Mouse (Mus musculus) small intestine, adult 2 months (tissue): ENCODE data around the gene Rnaset2a. TPM values are rescaled to one million over a fixed set of nuclear protein-coding genes. Genes with fewer than 3 reads are reported as not detected.
"Not testable (repeated sequence)": the region's sequence is repeated elsewhere in the genome, so short reads cannot be mapped to it uniquely, and the experiment has no call there.

Source experiments
- H3K27ac ChIP-seq: fragments of 200-500 bp; 2 replicates; pipeline ENCODE4 v1.5.1; 2012; ENCODE audit warnings: low read depth, low read length, control low read depth, inconsistent platforms; ENCODE audit not compliant: insufficient read depth
- H3K27me3 ChIP-seq: fragments of 200-500 bp; 2 replicates; pipeline ENCODE4 v1.6.1; 2012; ENCODE audit warnings: mild to moderate bottlenecking, moderate library complexity, low read length, inconsistent platforms; ENCODE audit not compliant: control insufficient read depth, insufficient read depth
- H3K36me3 ChIP-seq: fragments of 200-500 bp; 2 replicates; pipeline ENCODE4 v1.6.1; 2012; ENCODE audit warnings: mild to moderate bottlenecking, low read length, control low read depth, inconsistent platforms; ENCODE audit not compliant: control insufficient read depth, insufficient read depth
- H3K4me1 ChIP-seq: fragments of 200-500 bp; 2 replicates; pipeline ENCODE4 v1.6.1; 2012; ENCODE audit warnings: low read length, inconsistent platforms, mixed read lengths; ENCODE audit not compliant: control insufficient read depth, insufficient read depth, insufficient read length
- H3K4me3 ChIP-seq: fragments of 200-500 bp; 2 replicates; pipeline ENCODE4 v1.5.1; 2012; ENCODE audit warnings: low read depth, mild to moderate bottlenecking, control low read depth, inconsistent platforms, low read length, moderate library complexity
- WGBS: fragments of 180-500 bp; shearing (Covaris S2); methylation state at CpG from one replicate; pipeline ENCODE4 v1.1.7; 2018; 5-methylcytosine and 5-hydroxymethylcytosine counted together
- polyA plus RNA-seq: library from polyadenylated mRNA; depleted of rRNA; stranded (reverse); fragments of >200 nt; gene quantifications from 2 replicates; pipeline ENCODE4 v1.2.3, GENCODE M21; 2012; rRNA removed

The Rnaset2a gene
- polyA plus RNA-seq, 1 experiment: 48.6 TPM

DNA sequence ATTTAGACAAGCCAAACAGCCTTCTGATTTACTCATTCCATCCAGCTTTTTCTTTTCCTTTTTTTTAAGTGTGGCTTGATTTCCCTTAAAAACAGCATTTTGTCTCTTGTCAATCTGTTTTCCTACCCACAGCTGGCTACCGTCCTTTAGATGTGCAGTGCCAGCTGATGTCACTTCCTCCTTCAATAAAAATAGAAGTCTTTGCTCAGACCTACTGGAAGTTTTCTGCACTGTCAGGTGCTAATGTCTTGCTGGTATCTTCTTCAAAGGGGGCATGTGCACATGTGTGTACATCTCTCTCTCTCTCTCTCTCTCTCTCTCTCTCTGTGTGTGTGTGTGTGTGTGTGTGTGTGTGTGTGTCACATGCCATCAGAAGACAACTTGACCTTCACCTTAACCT is 35.7 kb downstream of the Rnaset2a start:
- not testable (repeated sequence) for H3K4me1 ChIP-seq, H3K27me3 ChIP-seq, H3K4me3 ChIP-seq, H3K36me3 ChIP-seq, H3K27ac ChIP-seq
- WGBS: no CpG with 5 or more reads among the region's 1 CpGs

DNA sequence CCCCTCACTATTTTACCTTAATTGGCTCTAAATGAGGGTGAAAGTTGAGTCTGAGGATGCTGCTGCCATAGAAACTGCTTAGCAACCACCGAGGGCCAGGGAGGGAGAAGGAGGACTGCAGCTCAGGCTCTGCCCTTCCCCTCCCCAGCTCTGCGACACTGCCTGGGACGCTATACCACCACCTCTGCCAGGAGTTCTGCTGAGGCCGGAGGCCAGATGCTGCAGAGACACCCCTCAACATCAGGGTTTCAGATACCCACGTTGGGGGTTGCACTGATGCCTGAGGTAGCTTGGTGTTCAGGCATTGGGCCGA is 46.6 kb downstream of the Rnaset2a start:
- H3K4me3 ChIP-seq, H3K4me1 ChIP-seq, H3K27ac ChIP-seq, H3K27me3 ChIP-seq, H3K36me3 ChIP-seq: not testable (repeated sequence)
- 60% methylated on average over 3 of the region's 6 CpGs for WGBS

DNA sequence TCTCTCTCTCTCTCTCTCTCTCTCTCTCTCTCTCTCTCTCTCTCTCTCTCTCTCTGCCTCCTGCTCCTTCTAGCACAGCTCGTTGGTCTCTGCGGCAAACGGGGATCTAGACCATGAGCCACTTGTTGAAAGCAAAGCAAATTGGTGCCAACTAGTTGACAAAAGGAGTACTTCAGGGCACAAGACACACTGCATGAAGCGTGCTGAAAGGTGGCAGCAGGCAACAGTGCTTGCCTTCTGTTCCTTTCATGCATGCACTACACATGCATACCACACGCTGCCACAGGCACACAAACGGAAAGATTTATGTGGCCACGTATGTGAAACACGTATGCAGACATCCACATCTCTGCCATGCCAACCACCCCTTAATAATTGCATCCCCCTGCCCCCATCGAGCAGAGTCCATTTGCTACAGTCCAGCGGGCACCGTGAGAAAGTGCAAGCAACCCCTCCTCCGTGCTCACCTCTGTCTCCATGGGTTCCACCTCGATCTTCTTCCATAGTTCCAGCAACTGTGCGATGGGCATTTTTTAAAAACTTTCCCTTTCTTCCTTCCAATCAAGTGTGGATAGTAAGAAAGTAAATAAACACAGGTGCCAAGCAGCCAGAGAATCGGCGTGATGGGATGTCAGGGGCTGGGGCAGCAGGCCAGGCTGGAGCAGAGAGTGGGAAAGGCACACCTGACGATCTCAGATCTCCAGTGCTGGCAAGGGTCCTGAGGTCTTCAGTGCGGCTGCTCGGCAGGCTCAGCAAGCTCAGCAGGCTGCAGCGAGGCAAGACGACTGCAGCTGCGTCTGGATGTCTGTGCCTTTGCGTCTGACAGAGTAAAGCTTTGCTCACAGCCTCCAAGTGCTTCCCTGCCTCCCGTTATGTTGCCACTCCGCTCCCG is 47.2 kb downstream of the Rnaset2a start:
- H3K36me3 ChIP-seq, H3K27ac ChIP-seq, H3K4me1 ChIP-seq, H3K27me3 ChIP-seq, H3K4me3 ChIP-seq: not testable (repeated sequence)
- WGBS: 57% methylated on average over 7 of the region's 26 CpGs

DNA sequence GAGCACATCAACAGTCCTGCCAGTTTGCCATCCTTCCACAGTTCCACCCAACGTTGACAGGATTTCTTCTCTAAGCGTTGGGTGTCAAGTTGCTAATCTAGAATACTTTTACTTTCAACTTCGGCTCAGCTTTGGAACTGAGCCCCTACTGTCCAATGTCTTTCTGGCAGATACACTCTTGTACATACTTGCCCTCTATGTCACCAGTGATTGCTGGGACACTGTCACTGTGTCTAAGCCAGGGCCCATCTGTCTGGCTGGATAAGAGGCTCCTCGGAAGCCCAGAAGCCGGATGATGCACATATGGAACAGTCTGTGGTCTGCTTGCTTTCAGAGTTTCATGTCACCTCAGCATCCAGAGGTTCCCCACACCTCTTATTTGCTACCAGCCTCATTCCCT is 51.7 kb downstream of the Rnaset2a start:
- not testable (repeated sequence) for H3K27ac ChIP-seq, H3K27me3 ChIP-seq, H3K36me3 ChIP-seq, H3K4me3 ChIP-seq, H3K4me1 ChIP-seq
- WGBS: 65% methylated on average over 5 of the region's 5 CpGs

DNA sequence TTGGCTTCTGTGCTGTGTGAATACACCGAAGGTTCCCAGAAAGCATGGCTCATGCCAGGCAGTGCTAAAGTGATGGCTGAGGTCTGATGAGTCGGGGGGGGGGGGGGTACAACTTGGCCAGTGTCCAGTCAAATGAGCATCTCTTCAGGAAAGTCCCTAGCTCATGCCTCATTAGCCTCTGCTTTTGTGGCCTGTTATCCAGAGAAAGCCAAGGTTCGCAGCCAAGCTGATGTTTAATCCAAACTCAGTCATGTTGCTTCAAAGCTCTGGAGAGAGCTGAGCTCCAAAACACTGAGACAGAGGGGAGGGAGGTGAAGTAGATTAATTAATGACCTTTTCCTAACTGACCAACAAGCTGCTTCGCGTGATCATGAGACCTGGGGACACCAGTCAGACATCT is 52.2 kb downstream of the Rnaset2a start:
- H3K36me3 ChIP-seq, H3K27ac ChIP-seq, H3K4me3 ChIP-seq, H3K27me3 ChIP-seq, H3K4me1 ChIP-seq: not testable (repeated sequence)
- whole genome bisulfite sequencing: 54% methylated on average over 3 of the region's 5 CpGs

DNA sequence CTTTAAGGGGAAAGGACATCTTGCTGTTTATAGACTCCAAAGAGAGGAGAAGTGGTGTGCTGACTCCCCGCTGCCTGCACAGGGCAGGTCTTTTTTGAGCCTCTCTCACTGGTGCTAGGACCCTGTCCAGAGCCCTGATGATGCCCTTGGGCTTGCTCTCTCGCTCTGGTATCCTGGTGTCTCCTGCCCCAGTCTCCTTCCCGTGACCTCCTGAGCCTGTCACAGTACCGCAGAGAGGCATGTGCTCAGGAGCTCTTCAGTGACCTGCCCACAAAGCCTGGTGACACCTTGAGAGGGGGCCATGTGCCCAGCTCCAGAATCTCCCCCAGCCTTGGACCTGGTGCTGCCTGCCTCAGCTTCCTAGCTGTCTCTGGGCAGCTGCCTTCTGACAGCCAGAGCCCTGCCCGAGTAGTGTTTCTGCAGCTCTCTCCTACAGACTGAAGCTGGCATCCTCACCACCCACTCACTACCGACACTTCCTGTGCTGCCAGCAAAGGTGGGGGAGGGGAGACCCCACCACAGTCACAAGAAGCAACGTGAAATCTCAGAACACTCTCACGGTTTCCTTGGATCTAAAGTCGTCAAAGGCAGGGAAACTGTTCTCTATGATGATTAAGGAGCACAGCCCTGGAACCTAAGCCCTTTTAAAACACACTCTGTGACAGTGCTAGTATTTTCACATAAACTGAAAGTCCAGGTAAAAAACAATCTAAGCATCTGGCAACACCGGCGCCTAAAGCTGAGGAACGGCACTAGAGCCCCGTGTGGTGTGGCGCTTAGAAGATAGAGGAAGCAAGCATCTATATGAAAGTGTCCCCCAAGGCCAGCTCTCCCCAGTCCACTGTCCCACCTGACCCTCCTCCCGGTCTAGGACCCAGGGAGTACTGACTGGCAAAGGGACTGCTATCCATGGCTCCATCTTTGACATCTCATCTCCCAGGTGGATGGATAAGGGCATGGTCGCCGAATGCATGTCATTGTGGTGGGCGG is 55.1 kb downstream of the Rnaset2a start:
- not testable (repeated sequence) for H3K27me3 ChIP-seq

DNA sequence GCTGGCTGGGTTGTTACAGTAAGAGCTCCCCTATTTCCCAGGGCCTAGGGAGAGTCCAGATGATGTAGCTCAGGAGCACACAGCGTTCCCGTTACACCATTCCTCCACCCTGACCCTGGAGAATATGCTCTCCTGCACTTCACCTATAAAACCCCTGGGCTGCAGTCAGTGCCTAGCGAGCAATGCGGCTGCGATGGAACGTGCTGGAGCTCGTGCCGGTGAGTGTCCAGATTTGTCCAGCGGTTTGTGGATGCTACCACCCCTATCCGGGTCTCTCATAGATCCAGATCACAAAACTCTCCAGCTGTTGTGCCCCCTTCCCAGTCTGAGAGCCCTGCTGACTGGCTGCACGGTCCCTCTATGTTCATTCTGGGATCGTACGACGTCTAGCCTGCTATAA is 56.6 kb downstream of the Rnaset2a start:
- not testable (repeated sequence) for H3K4me1 ChIP-seq, H3K27ac ChIP-seq, H3K27me3 ChIP-seq, H3K4me3 ChIP-seq, H3K36me3 ChIP-seq
- WGBS: 89% methylated on average over 14 of the region's 14 CpGs

More for the DNA sequence above, 55.1 kb downstream of the Rnaset2a start:
- not testable (repeated sequence) for H3K27ac ChIP-seq, H3K36me3 ChIP-seq, H3K4me3 ChIP-seq, H3K4me1 ChIP-seq
- 42% methylated on average over 4 of the region's 18 CpGs for WGBS

DNA sequence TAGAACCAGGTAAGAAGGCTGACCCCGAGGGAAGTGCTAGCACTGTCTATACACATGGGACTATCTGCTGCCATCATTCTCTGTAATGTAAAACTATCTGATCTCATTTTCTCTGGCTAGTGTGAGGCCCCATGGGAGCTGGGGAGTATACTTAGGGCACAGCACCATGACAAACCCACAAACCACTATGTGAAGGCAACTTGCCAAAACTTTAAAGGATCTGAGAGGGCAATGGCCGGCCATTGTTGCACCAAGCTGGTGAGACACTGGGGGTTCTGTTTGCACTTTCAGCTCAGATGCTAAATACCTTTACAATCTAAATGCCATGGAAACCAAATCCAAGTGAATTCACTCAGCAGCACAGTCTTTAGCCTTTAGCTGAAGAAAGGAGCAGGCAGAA is 78.0 kb downstream of the Rnaset2a start:
- H3K36me3 ChIP-seq, H3K4me1 ChIP-seq, H3K4me3 ChIP-seq, H3K27ac ChIP-seq, H3K27me3 ChIP-seq: not testable (repeated sequence)
- WGBS: 60% methylated on average over 2 of the region's 2 CpGs

Other genes with a start within 250 kb of the Rnaset2a start
- gene Tagap, start 222.1 kb downstream of the Rnaset2a start, polyA plus RNA-seq: 0.85 and 1.4 TPM in 2 replicates
- gene Rsph3a, start 202.5 kb downstream of the Rnaset2a start, polyA plus RNA-seq: 37.1 and 66.3 TPM in 2 replicates
- 1.1 and 1.8 TPM in 2 replicates for gene Gm49673, start 309 bp downstream of the Rnaset2a start, polyA plus RNA-seq
- gene Fgfr1op, start 17.4 kb upstream of the Rnaset2a start, polyA plus RNA-seq: 0.20 and 0.38 TPM in 2 replicates
- gene Ccr6, start 87.9 kb upstream of the Rnaset2a start, polyA plus RNA-seq: 1.2 and 3.6 TPM in 2 replicates
- gene Mpc1, start 134.8 kb upstream of the Rnaset2a start, polyA plus RNA-seq: 81.7 and 111 TPM in 2 replicates
- gene Sft2d1, start 163.0 kb upstream of the Rnaset2a start, polyA plus RNA-seq: 42.9 and 90.1 TPM in 2 replicates
- 0.51 and 0.79 TPM in 2 replicates for gene Prr18, start 189.4 kb upstream of the Rnaset2a start, polyA plus RNA-seq
- gene T2, start 207.9 kb upstream of the Rnaset2a start, polyA plus RNA-seq: 0.11 TPM in 1 of 2 replicates, not detected in the other